Mouse (Mus musculus): ENCODE measurements at regions not wholly inside any gene's neighbourhood (a gene's known extent, or its start where the extent isn't known, plus 50 kb on each side); places are given as distances from the start of the nearest gene placed in this dataset.

GRCm38 (mm10) chr11:19093749-19094148 is 75.0 kb upstream of the Meis1 start:
- in situ Hi-C loops (cut with MboI; ENCODE audit: low sequenced_read_pairs in 2 of 2, unreplicated experiment in 2 of 2) = no loop called here
- Histone ChIP-seq H3K27ac (ENCODE audit: insufficient read depth, low read depth, low read length, poor library complexity, severe bottlenecking) (no peak overlapping the region), H3K36me3 (ENCODE audit: control insufficient read depth, insufficient read depth, low read length, poor library complexity, severe bottlenecking) (no peaks in the 10 kb centered on the region), H3K4me3 (ENCODE audit: insufficient read depth in 1 of 2, low read depth in 1 of 2, low read length in 2 of 2, poor library complexity in 1 of 2, severe bottlenecking in 1 of 2) (no peak overlapping the region), H3K9me3 (ENCODE audit: control insufficient read depth, insufficient read depth, low read depth, low read length) (no peaks in the 10 kb centered on the region), H3K4me1 (ENCODE audit: control insufficient read depth in 2 of 2, insufficient read depth in 2 of 2, low read length in 2 of 2, poor library complexity in 1 of 2) (no peaks in the 10 kb centered on the region), H3K9ac (ENCODE audit: insufficient read depth, low read depth, low read length, poor library complexity, severe bottlenecking) (no peak overlapping the region)
- TF ChIP-seq ZC3H11A (IDR thresholded peaks at IDR 0.05; ENCODE audit: borderline replicate concordance, low read depth, low read length) = no peak
- TF ChIP-seq CHD2 (IDR thresholded peaks at IDR 0.05; ENCODE audit: low read depth, low read length) = no peak
- TF ChIP-seq ZNF384 (IDR thresholded peaks at IDR 0.05; ENCODE audit: low read depth, low read length) = no peak
- no peak for TF ChIP-seq HCFC1 (IDR thresholded peaks at IDR 0.05; ENCODE audit: borderline replicate concordance, insufficient read depth, low read length)
- no peak for TF ChIP-seq MAFK (IDR thresholded peaks at IDR 0.05; ENCODE audit: insufficient read depth, low read depth, low read length)
- DNase-seq (ENCODE audit: low read depth, low spot score) = no peak

- no peak overlapping the region for H3K4me3 ChIP-seq (ENCODE audit: insufficient read depth in 1 of 2, low read depth in 1 of 2, low read length in 2 of 2, poor library complexity in 1 of 2, severe bottlenecking in 1 of 2)
- in situ Hi-C loops (cut with MboI; ENCODE audit: low sequenced_read_pairs in 2 of 2, unreplicated experiment in 2 of 2) = no loop called here
- no peak for TF ChIP-seq MAFK (IDR thresholded peaks at IDR 0.05; ENCODE audit: insufficient read depth, low read depth, low read length)
- TF ChIP-seq ZNF384 (IDR thresholded peaks at IDR 0.05; ENCODE audit: low read depth, low read length) = no peak
- TF ChIP-seq CHD2 (IDR thresholded peaks at IDR 0.05; ENCODE audit: low read depth, low read length) = no peak
- TF ChIP-seq HCFC1 (IDR thresholded peaks at IDR 0.05; ENCODE audit: borderline replicate concordance, insufficient read depth, low read length) = no peak
- no peak for TF ChIP-seq ZC3H11A (IDR thresholded peaks at IDR 0.05; ENCODE audit: borderline replicate concordance, low read depth, low read length)
- DNase-seq (ENCODE audit: low read depth, low spot score) = no peak
- H3K27ac ChIP-seq (ENCODE audit: insufficient read depth, low read depth, low read length, poor library complexity, severe bottlenecking) = no peak overlapping the region
- no peaks in the 10 kb centered on the region for H3K36me3 ChIP-seq (ENCODE audit: control insufficient read depth, insufficient read depth, low read length, poor library complexity, severe bottlenecking)
- H3K9me3 ChIP-seq (ENCODE audit: control insufficient read depth, insufficient read depth, low read depth, low read length) = no peaks in the 10 kb centered on the region
- no peak overlapping the region for H3K9ac ChIP-seq (ENCODE audit: insufficient read depth, low read depth, low read length, poor library complexity, severe bottlenecking)
- H3K4me1 ChIP-seq (ENCODE audit: control insufficient read depth in 2 of 2, insufficient read depth in 2 of 2, low read length in 2 of 2, poor library complexity in 1 of 2) = no peaks in the 10 kb centered on the region
These were observed 75.4 kb upstream of the Meis1 start for GRCm38 (mm10) chr11:19094183-19094582.

- Histone ChIP-seq H3K36me3 (ENCODE audit: control insufficient read depth, insufficient read depth, low read length, poor library complexity, severe bottlenecking) (no peaks in the 10 kb centered on the region), H3K4me1 (ENCODE audit: control insufficient read depth in 2 of 2, insufficient read depth in 2 of 2, low read length in 2 of 2, poor library complexity in 1 of 2) (no peaks in the 10 kb centered on the region), H3K27ac (ENCODE audit: insufficient read depth, low read depth, low read length, poor library complexity, severe bottlenecking) (no peak overlapping the region), H3K9ac (ENCODE audit: insufficient read depth, low read depth, low read length, poor library complexity, severe bottlenecking) (no peak overlapping the region), H3K9me3 (ENCODE audit: control insufficient read depth, insufficient read depth, low read depth, low read length) (no peaks in the 10 kb centered on the region), H3K4me3 (ENCODE audit: insufficient read depth in 1 of 2, low read depth in 1 of 2, low read length in 2 of 2, poor library complexity in 1 of 2, severe bottlenecking in 1 of 2) (no peak overlapping the region)
- DNase-seq (ENCODE audit: low read depth, low spot score) = no peak
- TF ChIP-seq CHD2 (IDR thresholded peaks at IDR 0.05; ENCODE audit: low read depth, low read length) (no peak), ZC3H11A (IDR thresholded peaks at IDR 0.05; ENCODE audit: borderline replicate concordance, low read depth, low read length) (no peak), ZNF384 (IDR thresholded peaks at IDR 0.05; ENCODE audit: low read depth, low read length) (no peak), MAFK (IDR thresholded peaks at IDR 0.05; ENCODE audit: insufficient read depth, low read depth, low read length) (no peak), HCFC1 (IDR thresholded peaks at IDR 0.05; ENCODE audit: borderline replicate concordance, insufficient read depth, low read length) (no peak)
- in situ Hi-C loops (cut with MboI; ENCODE audit: low sequenced_read_pairs in 2 of 2, unreplicated experiment in 2 of 2) = no loop called here
These were observed 84.3 kb upstream of the Meis1 start for GRCm38 (mm10) chr11:19102981-19103568.

DNA sequence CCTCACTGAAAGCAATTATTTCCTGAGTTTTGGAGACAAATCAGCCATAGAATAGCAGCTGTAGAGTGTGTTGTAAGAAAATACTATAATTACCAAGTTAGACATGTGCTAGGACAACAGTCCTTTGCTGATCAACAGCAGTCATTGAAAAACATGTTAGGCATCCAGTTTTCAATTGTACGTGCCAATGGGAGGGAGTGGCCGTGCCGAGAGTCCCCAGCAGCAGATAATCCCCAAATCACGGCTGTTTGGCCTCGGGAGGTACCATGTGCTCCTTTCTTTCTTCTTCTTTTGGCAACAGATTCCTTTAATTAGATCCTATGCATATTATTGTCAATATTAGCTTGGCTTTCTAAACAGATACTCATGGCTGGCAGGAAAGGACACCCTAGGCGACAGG is 88.4 kb upstream of the Meis1 start:
- H3K9me3 ChIP-seq (ENCODE audit: control insufficient read depth, insufficient read depth, low read depth, low read length) = no peaks in the 10 kb centered on the region
- in situ Hi-C loops (cut with MboI; ENCODE audit: low sequenced_read_pairs in 2 of 2, unreplicated experiment in 2 of 2) = no loop called here

More for the DNA sequence above, 88.4 kb upstream of the Meis1 start:
- Histone ChIP-seq H3K9ac (ENCODE audit: insufficient read depth, low read depth, low read length, poor library complexity, severe bottlenecking) (no peak overlapping the region), H3K4me1 (ENCODE audit: control insufficient read depth in 2 of 2, insufficient read depth in 2 of 2, low read length in 2 of 2, poor library complexity in 1 of 2) (no peaks in the 10 kb centered on the region; a peak in 1 of 4 replicates), H3K36me3 (ENCODE audit: control insufficient read depth, insufficient read depth, low read length, poor library complexity, severe bottlenecking) (no peaks in the 10 kb centered on the region), H3K27ac (ENCODE audit: insufficient read depth, low read depth, low read length, poor library complexity, severe bottlenecking) (no peak overlapping the region), H3K4me3 (ENCODE audit: insufficient read depth in 1 of 2, low read depth in 1 of 2, low read length in 2 of 2, poor library complexity in 1 of 2, severe bottlenecking in 1 of 2) (no peak overlapping the region)
- no peak for TF ChIP-seq HCFC1 (IDR thresholded peaks at IDR 0.05; ENCODE audit: borderline replicate concordance, insufficient read depth, low read length)
- no peak for TF ChIP-seq MAFK (IDR thresholded peaks at IDR 0.05; ENCODE audit: insufficient read depth, low read depth, low read length)
- no peak for TF ChIP-seq ZNF384 (IDR thresholded peaks at IDR 0.05; ENCODE audit: low read depth, low read length)
- no peak for TF ChIP-seq ZC3H11A (IDR thresholded peaks at IDR 0.05; ENCODE audit: borderline replicate concordance, low read depth, low read length)
- TF ChIP-seq CHD2 (IDR thresholded peaks at IDR 0.05; ENCODE audit: low read depth, low read length) = no peak
- no peak for DNase-seq (ENCODE audit: low read depth, low spot score)

Data from ES-E14 (cell line).